Mouse (Mus musculus) erythroblast, embryonic 14.5 days (primary cell): ENCODE measurements around the gene Hsd3b1.
A peak's percentile ranks its signal among the peaks of the same experiment; 100 is the strongest.

ENCODE experiments used
- GATA1 ChIP-seq: IDR thresholded peaks from 2 replicates; pipeline ENCODE4 v1.6.1; 2012; ENCODE audit warnings: low read length, inconsistent platforms, mixed read lengths
- TAL1 ChIP-seq: IDR thresholded peaks from 3 replicates; pipeline ENCODE4 v1.6.1; 2012; ENCODE audit warnings: low read length, inconsistent platforms, mixed read lengths

DNA sequence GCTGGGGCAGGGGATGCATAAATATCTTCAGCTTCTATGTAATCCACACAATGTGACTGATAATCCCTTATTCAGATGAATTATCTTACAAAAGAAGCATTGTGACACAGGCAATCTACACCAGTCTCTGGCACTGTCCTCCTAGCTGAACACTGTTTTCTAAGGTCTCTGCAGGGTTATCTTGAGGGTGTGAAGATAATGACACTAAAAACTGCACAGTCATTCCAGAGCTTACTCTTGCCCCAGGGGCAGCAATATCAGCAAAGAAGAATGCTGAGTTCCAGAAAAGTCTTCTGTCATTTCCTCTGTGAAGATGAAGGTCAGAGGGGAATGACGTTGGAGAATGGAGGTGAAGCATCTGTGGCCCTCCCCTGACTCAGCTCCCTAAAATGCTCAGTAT, 2.7 kb downstream of the Hsd3b1 start:
- TF ChIP-seq TAL1 (no peak), GATA1 (peak; percentile 82)
